Mouse (Mus musculus) induced T-regulatory cell, adult 2 months (primary cell): Measurements from ENCODE around the gene Atxn2l.
A peak's percentile ranks its signal among the peaks of the same experiment; 100 is the strongest.

Experiments
- DNase-seq: peaks from one replicate; pipeline ENCODE4 v3.0.0-alpha.2; 2012; ENCODE audit warnings: low read depth

The Atxn2l gene

DNA sequence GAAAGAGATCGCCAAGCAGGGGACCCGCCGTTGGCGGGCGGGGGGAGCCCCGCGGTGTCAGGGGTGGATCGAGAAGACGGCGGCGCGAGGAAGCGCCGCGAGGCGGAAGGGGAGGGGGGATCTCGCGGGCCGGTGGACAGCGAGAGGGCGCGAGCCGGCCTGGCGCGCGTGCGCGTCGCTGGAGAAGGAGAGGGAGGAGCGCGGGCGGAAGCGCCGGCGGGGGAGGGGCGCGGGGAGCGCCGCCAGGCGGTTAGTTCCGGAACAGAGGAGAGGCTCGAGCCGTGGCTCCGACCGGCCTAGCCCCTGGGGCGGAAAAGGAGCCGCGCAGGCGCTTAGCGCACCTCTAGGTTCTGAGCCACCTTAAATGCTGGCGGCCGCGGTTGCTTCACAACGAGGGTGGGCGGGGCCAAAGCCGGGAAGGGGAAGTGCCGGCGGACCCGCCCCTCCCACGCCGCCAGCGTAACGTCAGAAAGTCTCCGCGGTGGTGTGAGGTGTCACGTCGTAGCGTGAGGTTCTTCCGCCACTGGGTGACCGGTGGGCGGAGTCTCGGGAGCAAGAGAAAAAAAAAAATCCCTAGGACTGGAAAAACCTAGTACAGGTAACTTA, at the start of gene Atxn2l:
Gene Atxn2l, minus strand, starts transcription at position 165 of the 606 bp plus-strand sequence.
- DNase-seq: peak; percentile 100

GRCm38 (mm10) chr7:126545631-126546030, 42.4 kb upstream of the Atxn2l start:
- DNase-seq: no peak

GRCm38 (mm10) chr7:126541661-126542060, 38.4 kb upstream of the Atxn2l start:
- DNase-seq: no peak

DNA sequence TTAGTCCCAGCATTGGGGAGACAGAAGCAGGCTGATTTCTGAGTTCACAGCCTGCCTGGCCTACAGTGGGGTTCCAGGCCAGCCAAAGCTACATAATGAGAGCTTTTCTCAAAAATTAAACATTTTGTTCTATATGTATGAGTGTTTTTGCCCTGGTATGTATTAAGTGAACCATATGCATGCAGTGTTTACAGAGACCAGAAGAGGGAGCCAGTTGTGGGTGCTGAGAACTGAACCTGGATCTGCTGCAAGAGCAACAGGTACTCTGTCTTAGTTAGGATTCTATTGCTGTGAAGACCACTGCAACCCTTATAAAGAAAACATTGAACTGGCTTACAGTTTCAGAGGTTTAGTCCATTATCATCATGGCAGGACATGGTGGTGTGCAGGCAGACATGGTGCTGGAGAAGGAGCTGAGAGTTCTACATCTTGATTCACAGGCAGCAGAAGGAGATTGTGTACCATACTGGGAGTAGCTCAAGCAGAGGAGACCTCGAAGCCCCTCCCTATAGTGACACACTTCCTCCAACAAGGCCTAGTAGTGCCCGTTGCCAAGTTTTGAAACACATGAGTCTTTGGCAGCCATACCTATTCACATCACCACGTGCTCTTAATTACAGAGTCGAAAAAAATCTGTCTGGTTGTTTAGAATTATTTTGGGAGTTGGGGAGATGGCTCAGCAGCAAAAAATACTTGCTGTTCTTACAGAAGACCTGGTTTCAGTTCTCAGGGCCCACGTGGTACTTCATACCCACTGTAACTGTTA, 34.8 kb upstream of the Atxn2l start:
- DNase-seq: peak; percentile 81

- no peak for DNase-seq
Measured at GRCm38 (mm10) chr7:126536466-126536865, 33.2 kb upstream of the Atxn2l start.

DNA sequence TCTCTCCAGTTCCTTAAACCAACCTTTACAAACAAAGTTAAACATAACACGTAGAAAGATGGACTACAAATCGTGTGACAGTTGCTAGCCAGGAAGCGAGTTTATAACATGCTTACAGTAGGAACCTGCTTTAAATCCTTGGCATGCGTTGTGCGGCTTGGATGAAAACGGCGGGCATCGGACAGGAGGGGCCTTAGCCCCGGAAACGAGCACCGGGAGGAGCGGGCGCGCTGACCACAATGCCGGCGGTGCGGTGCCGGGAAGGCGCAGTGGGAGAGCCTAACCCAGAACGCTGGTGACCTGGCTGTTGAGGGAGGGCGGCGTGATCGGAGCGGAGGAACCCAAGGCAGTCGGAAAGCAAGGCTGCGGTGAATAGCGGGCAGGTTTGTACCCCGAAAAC, 32.5 kb upstream of the Atxn2l start:
- DNase-seq: peak; percentile 29

DNA sequence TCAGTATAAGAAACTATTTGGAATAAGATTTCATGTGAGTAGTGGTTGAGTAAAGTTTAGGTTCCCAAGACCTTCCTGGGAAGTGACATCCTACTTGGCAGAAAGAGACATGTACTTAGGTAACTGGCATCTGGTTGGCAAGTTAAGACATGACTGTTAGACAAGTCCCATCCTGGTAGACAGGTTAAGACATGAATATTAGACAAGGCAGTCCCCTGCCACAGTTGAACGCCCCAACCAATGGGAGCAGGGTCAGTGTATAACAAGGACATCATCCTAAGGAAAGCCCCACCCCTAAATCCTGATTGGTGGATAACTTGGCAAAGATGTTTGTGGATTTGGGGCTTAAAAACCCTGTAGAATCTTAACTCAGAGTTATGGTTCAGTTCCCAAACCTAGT, 30.2 kb upstream of the Atxn2l start:
- no peak for DNase-seq

DNA sequence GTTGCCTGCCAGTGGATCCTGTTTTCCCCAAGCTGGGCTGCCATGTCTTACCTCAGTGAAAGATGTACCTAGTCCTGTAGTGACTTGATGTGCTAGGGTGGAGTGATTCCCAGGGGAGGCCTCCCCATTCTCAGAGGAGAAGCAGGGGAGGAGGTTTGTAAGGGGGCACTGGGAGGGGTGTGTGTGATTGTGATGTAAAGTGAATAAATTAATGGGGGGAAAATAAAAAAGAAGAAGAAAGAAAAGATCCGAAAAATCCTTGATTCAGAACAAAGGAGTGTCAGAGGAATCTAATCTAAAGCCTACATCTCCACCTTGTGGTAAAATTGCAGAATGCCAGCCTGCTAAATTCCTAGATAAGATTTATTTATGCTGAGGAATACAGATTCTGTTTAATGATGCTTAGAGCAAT, 24.9 kb upstream of the Atxn2l start:
- peak; percentile 82 for DNase-seq

DNA sequence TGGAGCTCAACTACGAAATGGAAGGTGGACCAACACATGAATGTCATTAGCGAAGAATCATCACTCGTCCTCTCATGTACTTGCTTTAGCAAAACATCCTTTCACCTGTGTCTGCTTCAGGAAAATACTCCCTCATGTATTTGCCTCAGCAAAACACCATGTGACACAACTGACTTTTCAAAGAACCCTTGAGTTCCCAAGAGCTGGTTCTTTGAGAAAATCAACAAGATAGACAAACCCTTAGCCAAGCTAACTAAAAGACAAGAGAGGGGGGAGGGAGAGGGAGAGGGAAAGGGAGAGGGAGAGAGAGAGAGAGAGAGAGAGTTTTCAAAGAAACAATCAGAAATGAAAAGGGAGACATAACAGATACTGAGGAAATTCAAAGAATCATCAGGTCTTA, 20.1 kb upstream of the Atxn2l start:
- no peak for DNase-seq

DNA sequence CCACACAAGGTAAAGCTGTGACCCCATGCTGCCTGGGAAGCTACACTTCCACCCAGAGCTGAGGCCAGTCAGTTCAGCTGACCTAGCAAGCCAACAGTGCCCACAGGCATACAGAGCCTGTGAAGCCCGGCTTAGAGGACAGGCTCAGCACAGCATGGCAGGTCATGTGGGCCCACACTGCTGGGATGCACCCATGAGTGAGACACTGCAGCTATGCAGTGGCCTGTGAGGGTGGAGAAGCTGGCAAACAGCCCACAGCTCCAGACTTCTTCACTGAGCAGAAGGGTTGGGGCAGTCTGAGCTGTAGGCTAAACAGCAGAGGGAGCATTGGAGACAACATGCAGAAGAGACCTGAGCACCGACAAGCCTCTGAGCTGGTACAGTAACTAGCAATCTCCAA, 16.3 kb upstream of the Atxn2l start:
- no peak for DNase-seq

GRCm38 (mm10) chr7:126518261-126518941, 15.2 kb upstream of the Atxn2l start:
- no peak for DNase-seq

DNA sequence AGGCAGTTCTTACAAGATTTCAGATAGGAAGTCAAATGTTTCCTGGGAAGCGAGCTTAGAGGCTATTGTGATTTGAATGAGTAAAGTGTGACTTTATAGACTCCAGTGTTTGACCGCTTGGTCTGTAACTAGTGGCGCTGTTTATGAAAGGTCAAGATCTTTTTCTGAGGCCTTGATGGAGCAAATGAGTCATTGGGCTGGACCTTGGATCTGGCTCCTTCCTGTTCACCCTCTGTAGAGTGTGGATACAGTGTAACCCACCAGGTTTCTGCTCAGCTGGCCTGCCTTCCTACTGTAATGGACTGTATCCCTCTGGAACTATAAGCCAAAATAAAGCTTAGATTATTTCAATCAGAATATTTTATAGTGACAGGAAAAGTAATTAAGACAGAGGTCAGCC, 8.1 kb upstream of the Atxn2l start:
- DNase-seq: no peak

GRCm38 (mm10) chr7:126507126-126507778, 4.0 kb upstream of the Atxn2l start:
- DNase-seq: no peak

GRCm38 (mm10) chr7:126504913-126505312, 1.7 kb upstream of the Atxn2l start:
- DNase-seq: no peak

DNA sequence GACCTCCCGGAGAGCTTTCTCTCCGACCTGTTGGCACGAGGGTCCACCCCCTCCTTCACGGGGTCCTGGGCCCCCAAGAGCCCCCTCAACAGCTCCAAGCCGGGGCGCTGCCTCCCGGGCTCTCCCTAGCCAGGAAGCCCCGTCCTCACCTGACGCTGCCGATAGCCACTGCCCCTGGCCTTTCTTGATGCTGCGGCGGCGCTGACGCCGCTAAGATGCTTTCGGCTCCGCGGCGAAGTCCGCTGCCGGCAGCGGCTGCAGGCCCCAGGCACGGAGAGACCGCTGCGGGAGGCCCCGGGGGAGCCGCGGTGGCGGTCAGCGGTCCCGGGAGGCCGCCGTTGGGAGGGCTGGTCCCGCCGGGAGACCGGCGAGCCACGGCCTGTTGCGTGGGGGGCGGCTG, 486 bp downstream of the Atxn2l start:
- no peak for DNase-seq

DNA sequence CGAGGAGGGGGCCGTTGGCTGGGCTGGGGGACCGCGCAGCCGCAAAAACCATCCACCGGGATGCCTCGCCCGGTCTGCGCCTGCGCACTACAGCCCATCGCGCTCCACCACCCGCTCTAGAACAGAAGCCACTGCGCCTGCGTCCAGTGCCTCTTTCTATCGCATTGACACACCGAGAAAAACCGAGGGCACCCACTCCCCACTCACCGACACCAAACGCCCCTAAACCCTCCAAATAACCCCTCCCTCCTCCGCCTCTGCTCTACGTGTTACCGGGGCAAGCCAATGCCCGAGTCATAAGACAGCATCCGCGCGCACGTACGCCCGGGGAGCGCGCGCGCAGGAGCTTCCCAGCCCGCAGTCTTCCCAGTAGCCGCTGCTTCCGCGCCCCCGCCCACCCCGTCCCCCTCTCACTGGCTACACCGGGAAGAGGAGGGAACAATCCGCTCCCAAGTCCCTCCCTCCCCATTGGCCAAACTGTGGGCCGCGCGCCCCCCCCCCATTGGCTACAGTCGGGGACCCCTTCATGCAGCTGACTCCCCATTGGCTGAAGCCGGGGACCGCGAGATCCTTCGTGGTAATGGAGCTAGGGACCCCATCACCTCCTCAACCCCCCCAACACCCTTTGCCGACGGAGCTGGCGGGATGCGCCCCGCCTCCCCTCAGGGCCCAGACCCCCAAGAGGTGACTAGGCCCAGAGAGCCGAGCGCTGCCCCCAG, 1.1 kb downstream of the Atxn2l start:
- peak; percentile 95 for DNase-seq

GRCm38 (mm10) chr7:126501684-126502022, 1.6 kb downstream of the Atxn2l start:
- no peak for DNase-seq

- DNase-seq: no peak
Measured at GRCm38 (mm10) chr7:126499416-126499815, 3.8 kb downstream of the Atxn2l start.

DNA sequence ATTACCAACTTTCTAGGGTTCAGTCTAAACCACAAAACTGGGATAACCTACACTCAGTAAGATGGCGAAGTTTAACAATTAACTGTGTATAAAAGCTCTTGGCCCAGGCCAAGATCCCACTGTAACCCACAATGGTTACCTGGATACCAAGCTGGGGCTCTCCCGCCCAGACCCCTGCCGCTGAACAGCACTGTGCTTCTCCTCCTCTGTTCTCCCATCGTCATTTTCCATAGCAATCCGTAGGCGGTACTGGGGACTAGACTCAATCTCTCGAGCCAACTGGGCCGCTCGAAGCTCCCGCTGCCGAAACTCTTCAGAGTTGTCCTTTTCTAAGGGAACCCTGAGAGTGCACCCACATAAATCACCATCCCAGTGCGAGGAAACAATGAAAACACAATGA, 5.3 kb downstream of the Atxn2l start:
- no peak for DNase-seq

GRCm38 (mm10) chr7:126496475-126496874, 6.8 kb downstream of the Atxn2l start:
- DNase-seq: peak; percentile 47

GRCm38 (mm10) chr7:126494120-126494519, 9.1 kb downstream of the Atxn2l start:
- DNase-seq: no peak

GRCm38 (mm10) chr7:126491973-126492372, 11.3 kb downstream of the Atxn2l start:
- no peak for DNase-seq
